21 mouse cellular contexts compared by ENCODE assay signal in the genomic region with DNA sequence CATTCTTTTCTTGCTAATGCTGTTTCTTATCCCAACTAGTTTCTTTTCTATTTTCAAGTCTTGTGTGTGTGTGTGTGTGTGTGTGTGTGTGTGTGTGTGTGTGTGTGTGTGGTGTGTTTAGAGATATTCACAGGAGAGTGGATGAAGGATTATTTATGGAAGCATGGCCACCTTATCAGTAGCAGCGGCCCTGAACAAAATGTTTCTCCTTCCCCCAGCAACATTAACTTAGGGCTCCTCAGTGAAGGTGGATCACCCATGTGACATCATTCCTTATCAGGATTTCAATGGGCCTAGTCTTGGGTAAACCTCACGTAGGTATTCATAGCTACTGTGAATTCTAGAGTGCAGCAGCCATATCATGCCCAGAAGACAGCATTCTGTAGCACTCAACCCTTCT. TPM values are rescaled to one million over a fixed set of nuclear protein-coding genes. Genes with fewer than 3 reads are reported as not detected.
"Had no signal": no experiment of that assay in that cellular context is flagged by ENCODE, and none has a peak within 500 bp of the region (broad histone marks: within the 10 kb centered on the region; RNA-seq: fewer than 3 reads in every experiment).

No protein-coding gene starts in this region.

- H3K9me3 ChIP-seq: liver, embryonic 13.5 days had no signal

- DNase-seq: kidney, postnatal 25 days; layer of hippocampus, adult 9-11 months; liver, embryonic 13.5 days; lung, adult 2 months; lung, postnatal 14 days; lung, postnatal 4 days; midbrain, embryonic 14.5 days; right cerebral cortex, adult 18-20 months; right cerebral cortex, postnatal 14 days; right cerebral cortex, postnatal 4 days; thymus, adult 2 months; thymus, postnatal 14 days; thymus, postnatal 4 days had no signal

- H3K36me3 ChIP-seq: liver, embryonic 13.5 days had no signal

- H3K27me3 ChIP-seq: liver, embryonic 13.5 days had no signal

- H3K27ac ChIP-seq: kidney, postnatal 0 days; layer of hippocampus, adult 2 months; liver, embryonic 13.5 days; stomach, postnatal 0 days had no signal

- H3K4me2 ChIP-seq: liver, embryonic 13.5 days; midbrain, embryonic 11.5 days had no signal

- H3K9ac ChIP-seq: liver, embryonic 13.5 days had no signal

- H3K4me3 ChIP-seq: layer of hippocampus, adult 2 months; liver, embryonic 13.5 days had no signal

- H3K4me1 ChIP-seq: liver, embryonic 13.5 days had no signal

RNA-seq across cellular contexts. Expression of a gene that starts 22.8 kb away (rescaled TPM):
- total RNA-seq: liver, adult 2 months; megakaryocyte progenitor cell, adult 5-6 weeks; megakaryocyte-erythroid progenitor cell, adult 5-6 weeks had no signal
- polyA plus RNA-seq: liver, adult 2 months; liver, embryonic 13.5 days; liver, embryonic 16.5 days had no signal
